Mouse (Mus musculus): ENCODE data around the gene Nme4. TPM values are rescaled to one million over a fixed set of nuclear protein-coding genes. Genes with fewer than 3 reads are reported as not detected.
A peak's percentile ranks its signal among the peaks of the same experiment; 100 is the strongest.

Nme4 gene
- total RNA-seq, 2 experiments from 2014 or later = 2.2 to 3.5 TPM

GRCm38 (mm10) chr17:26066488-26067020, 28.8 kb downstream of the Nme4 start:
- DNase-seq = no peak

- no peak for DNase-seq
Observed at GRCm38 (mm10) chr17:26064916-26065315, 30.5 kb downstream of the Nme4 start.

- no peak for DNase-seq
Observed at GRCm38 (mm10) chr17:26057787-26058567, 37.4 kb downstream of the Nme4 start.

- no peak for DNase-seq
Observed at GRCm38 (mm10) chr17:26057278-26057677, 38.1 kb downstream of the Nme4 start.

- DNase-seq = no peak
Observed at GRCm38 (mm10) chr17:26055164-26055563, 40.2 kb downstream of the Nme4 start.

- no peak for DNase-seq
Observed at GRCm38 (mm10) chr17:26054133-26054845, 41.1 kb downstream of the Nme4 start.

GRCm38 (mm10) chr17:26052706-26053105, 42.7 kb downstream of the Nme4 start:
- DNase-seq = no peak

- DNase-seq = no peak
Observed at GRCm38 (mm10) chr17:26052074-26052473, 43.3 kb downstream of the Nme4 start.

GRCm38 (mm10) chr17:26048118-26048517, 47.3 kb downstream of the Nme4 start:
- DNase-seq = no peak

- no peak for DNase-seq
Observed at GRCm38 (mm10) chr17:26046253-26046997, 49.0 kb downstream of the Nme4 start.

GRCm38 (mm10) chr17:26045285-26045684, 50.1 kb downstream of the Nme4 start:
- DNase-seq = no peak

- DNase-seq = peak; percentile 68 to 79
Observed at GRCm38 (mm10) chr17:26043249-26043636, 52.2 kb downstream of the Nme4 start.

GRCm38 (mm10) chr17:26042599-26043248, 52.7 kb downstream of the Nme4 start:
- no peak for DNase-seq

Other genes starting within 250 kb of the Nme4 start
- 10 to 100 TPM; 12.9 to 15.6 TPM for gene Wdr90, start 234.1 kb downstream of the Nme4 start, total RNA-seq (2021)
- gene Mcrip2, start 226.8 kb downstream of the Nme4 start, total RNA-seq (2021) = 100 to 1,000 TPM; 340 to 398 TPM
- 100 to 1,000 TPM; 106 to 124 TPM for gene Mettl26, start 220.5 kb downstream of the Nme4 start, total RNA-seq (2021)
- 1 to 10 TPM in 1 of 2 experiments, under 1 TPM in 1; 0.99 to 1.2 TPM for gene Wfikkn1, start 214.7 kb downstream of the Nme4 start, total RNA-seq (2021)
- gene Rab40c, start 175.9 kb downstream of the Nme4 start, total RNA-seq (2021) = 10 to 100 TPM; 20.6 to 46.0 TPM
- 100 to 1,000 TPM in 1 of 2 experiments, 10 to 100 TPM in 1; 96.8 to 117 TPM for gene Pigq, start 150.7 kb downstream of the Nme4 start, total RNA-seq (2021)
- gene Nhlrc4, start 150.6 kb downstream of the Nme4 start, total RNA-seq (2021) = not detected
- not detected for gene A930017K11Rik, start 143.0 kb downstream of the Nme4 start, total RNA-seq (2021)
- gene Capn15, start 109.8 kb downstream of the Nme4 start, total RNA-seq (2021) = 10 to 100 TPM; 16.7 to 23.8 TPM
- gene Rab11fip3, start 26.0 kb downstream of the Nme4 start, total RNA-seq (2021) = 10 to 100 TPM; 17.9 to 21.9 TPM
- 10 to 100 TPM; 17.8 to 27.2 TPM for gene Decr2, start 5.3 kb downstream of the Nme4 start, total RNA-seq (2021)
- 1 to 10 TPM; 5.4 to 9.4 TPM for gene Tmem8, start 17.7 kb upstream of the Nme4 start, total RNA-seq (2021)
- 10 to 100 TPM; 85.8 to 88.4 TPM for gene Mrpl28, start 27.9 kb upstream of the Nme4 start, total RNA-seq (2021)
- 10 to 100 TPM; 35.1 to 42.1 TPM for gene Axin1, start 43.1 kb upstream of the Nme4 start, total RNA-seq (2021)
- gene Pdia2, start 103.5 kb upstream of the Nme4 start, total RNA-seq (2021) = 1 to 10 TPM in 1 of 2 experiments, under 1 TPM in 1; 0.72 to 1.3 TPM
- 10 to 100 TPM; 29.6 to 35.1 TPM for gene Rgs11, start 107.3 kb upstream of the Nme4 start, total RNA-seq (2021)
- 10 to 100 TPM; 10.4 TPM for gene Arhgdig, start 112.2 kb upstream of the Nme4 start, total RNA-seq (2021)
- 100 to 1,000 TPM; 107 to 126 TPM for gene Fam234a, start 148.6 kb upstream of the Nme4 start, total RNA-seq (2021)
- 10 to 100 TPM; 50.0 to 74.6 TPM for gene Luc7l, start 157.3 kb upstream of the Nme4 start, total RNA-seq (2021)